Mouse (Mus musculus) hindbrain, embryonic 14.5 days (tissue): ENCODE data around the gene Scn5a. TPM values are rescaled to one million over a fixed set of nuclear protein-coding genes. Genes with fewer than 3 reads are reported as not detected.

Experiments
- ATAC-seq: fragments of 200-750 bp; cut with Nextera tagmentation; 2 replicates; pipeline ENCODE4 v1.8.0; 2017; ENCODE audit warnings: moderate number of reproducible peaks, mild to moderate bottlenecking, moderate TSS enrichment, moderate library complexity; ENCODE audit not compliant: low FRiP score
- DNase-seq: peaks from one replicate; pipeline ENCODE4 v3.0.0-alpha.2; 2015; ENCODE audit warnings: low spot score
- H3K27ac ChIP-seq: fragments of 300-500 bp; sonication (generic); 2 replicates; pipeline ENCODE4 v1.5.1; 2014; ENCODE audit warnings: mild to moderate bottlenecking, moderate library complexity
- H3K27me3 ChIP-seq: fragments of 300-500 bp; sonication (generic); 2 replicates; pipeline ENCODE4 v1.6.1; 2014; ENCODE audit warnings: mild to moderate bottlenecking, low read length, mixed read lengths; ENCODE audit not compliant: control insufficient read depth, insufficient read depth
- H3K36me3 ChIP-seq: fragments of 300-500 bp; sonication (generic); replicated peaks from 2 replicates; pipeline ENCODE4 v1.6.1; 2014; ENCODE audit not compliant: control insufficient read depth, insufficient read depth
- H3K4me1 ChIP-seq: fragments of 300-500 bp; sonication (generic); replicated peaks from 2 replicates; pipeline ENCODE4 v1.6.1; 2014; ENCODE audit warnings: antibody characterized with exemption, low read length, mixed read lengths; ENCODE audit not compliant: control insufficient read depth, insufficient read depth
- H3K4me2 ChIP-seq: fragments of 300-500 bp; sonication (generic); replicated peaks from 2 replicates; pipeline ENCODE4 v1.6.1; 2014; ENCODE audit warnings: mild to moderate bottlenecking, moderate library complexity
- H3K4me3 ChIP-seq: fragments of 300-500 bp; sonication (generic); replicated peaks from 2 replicates; pipeline ENCODE4 v1.5.1; 2014; ENCODE audit warnings: mild to moderate bottlenecking, low read length
- H3K9ac ChIP-seq: fragments of 300-500 bp; sonication (generic); 2 replicates; pipeline ENCODE4 v1.6.1; 2014
- H3K9me3 ChIP-seq: fragments of 300-500 bp; sonication (generic); 2 replicates; pipeline ENCODE4 v1.6.1; 2016; ENCODE audit warnings: low read length; ENCODE audit not compliant: control insufficient read depth
- WGBS: fragments of 180-500 bp; shearing (Covaris S2); extraction: QIAGEN DNeasy Blood & Tissue Kit; methylation state at CpG from one replicate; pipeline ENCODE4 v1.1.7; 2014; 5-methylcytosine and 5-hydroxymethylcytosine counted together
- polyA plus RNA-seq: library from polyadenylated mRNA; unstranded; fragments of >200 nt; fragmentation: Nextera tagmentation; extraction: Ambion mirVana; gene quantifications from 2 replicates; pipeline ENCODE4 v1.2.1, GENCODE M21; 2014

Scn5a gene
- polyA plus RNA-seq, 1 experiment from 2014 or later = 0.12 TPM

GRCm38 (mm10) chr9:119484420-119484819 is 94.4 kb downstream of the Scn5a start:
- ATAC-seq = no peak
- 52% methylated on average over 9 of the region's 9 CpGs for WGBS
- H3K9ac ChIP-seq = no peak overlapping the region

GRCm38 (mm10) chr9:119483554-119484353 is 95.1 kb downstream of the Scn5a start:
- Histone ChIP-seq H3K4me1 (peaks cover 11% of the 10 kb centered on the region; the same call in 1 of the 2 replicates), H3K9me3 (no peaks in the 10 kb centered on the region), H3K36me3 (no peaks in the 10 kb centered on the region), H3K9ac (no peak overlapping the region), H3K27me3 (no peaks in the 10 kb centered on the region), H3K4me3 (no peak overlapping the region), H3K4me2 (no peak overlapping the region), H3K27ac (no peak overlapping the region)
- ATAC-seq (peak; percentile 14; the same call in 1 of the 2 replicates), DNase-seq (no peak)
- WGBS = 40% methylated on average over 23 of the region's 23 CpGs

More at GRCm38 (mm10) chr9:119484420-119484819, 94.4 kb downstream of the Scn5a start:
- H3K36me3 ChIP-seq = no peaks in the 10 kb centered on the region
- H3K27ac ChIP-seq = no peak overlapping the region
- no peaks in the 10 kb centered on the region for H3K27me3 ChIP-seq
- no peak for DNase-seq
- no peak overlapping the region for H3K4me2 ChIP-seq
- no peak overlapping the region for H3K4me3 ChIP-seq
- H3K4me1 ChIP-seq = peaks cover 11% of the 10 kb centered on the region; the same call in 1 of the 2 replicates
- H3K9me3 ChIP-seq = no peaks in the 10 kb centered on the region

GRCm38 (mm10) chr9:119481612-119482011 is 97.2 kb downstream of the Scn5a start:
- Histone ChIP-seq H3K27ac (no peak overlapping the region), H3K9ac (no peak overlapping the region), H3K4me2 (no peak overlapping the region), H3K36me3 (no peaks in the 10 kb centered on the region), H3K9me3 (no peaks in the 10 kb centered on the region), H3K4me1 (peaks cover 11% of the 10 kb centered on the region; the same call in 1 of the 2 replicates), H3K4me3 (no peak overlapping the region), H3K27me3 (no peaks in the 10 kb centered on the region)
- DNase-seq (no peak), ATAC-seq (no peak)
- 90% methylated on average over 4 of the region's 4 CpGs for WGBS

- H3K9ac ChIP-seq = no peak overlapping the region
- no peaks in the 10 kb centered on the region for H3K27me3 ChIP-seq
- no peaks in the 10 kb centered on the region for H3K36me3 ChIP-seq
- H3K4me1 ChIP-seq = peaks cover 10% of the 10 kb centered on the region; the same call in 1 of the 2 replicates
- WGBS = 45% methylated on average over 8 of the region's 8 CpGs
- no peak overlapping the region for H3K27ac ChIP-seq
- no peak overlapping the region for H3K4me2 ChIP-seq
- DNase-seq (no peak), ATAC-seq (no peak)
- H3K9me3 ChIP-seq = no peaks in the 10 kb centered on the region
- H3K4me3 ChIP-seq = no peak overlapping the region
These were observed 99.5 kb downstream of the Scn5a start for GRCm38 (mm10) chr9:119479297-119479696.

GRCm38 (mm10) chr9:119478345-119478744 is 100.5 kb downstream of the Scn5a start:
- H3K9me3 ChIP-seq = no peaks in the 10 kb centered on the region
- H3K4me1 ChIP-seq = peaks cover under 1% of the 10 kb centered on the region; the same call in 1 of the 2 replicates
- peak; percentile 30 for DNase-seq
- no peak overlapping the region for H3K4me2 ChIP-seq
- ATAC-seq = no peak
- H3K4me3 ChIP-seq = no peak overlapping the region
- WGBS = 75% methylated on average over 11 of the region's 11 CpGs
- no peaks in the 10 kb centered on the region for H3K36me3 ChIP-seq
- no peak overlapping the region for H3K27ac ChIP-seq
- H3K9ac ChIP-seq = no peak overlapping the region
- no peaks in the 10 kb centered on the region for H3K27me3 ChIP-seq

- Histone ChIP-seq H3K9ac (no peak overlapping the region), H3K9me3 (no peaks in the 10 kb centered on the region), H3K4me3 (no peak overlapping the region), H3K27me3 (no peaks in the 10 kb centered on the region), H3K27ac (no peak overlapping the region), H3K36me3 (no peaks in the 10 kb centered on the region), H3K4me2 (no peak overlapping the region), H3K4me1 (no peaks in the 10 kb centered on the region)
- ATAC-seq (no peak), DNase-seq (no peak)
- 34% methylated on average over 6 of the region's 6 CpGs for WGBS
These were observed 101.1 kb downstream of the Scn5a start for GRCm38 (mm10) chr9:119477754-119478153.

- no peaks in the 10 kb centered on the region for H3K4me1 ChIP-seq
- no peaks in the 10 kb centered on the region for H3K27me3 ChIP-seq
- H3K9ac ChIP-seq = no peak overlapping the region
- no peak overlapping the region for H3K4me3 ChIP-seq
- WGBS = 63% methylated on average over 15 of the region's 15 CpGs
- H3K9me3 ChIP-seq = no peaks in the 10 kb centered on the region
- no peaks in the 10 kb centered on the region for H3K36me3 ChIP-seq
- no peak overlapping the region for H3K4me2 ChIP-seq
- DNase-seq (no peak), ATAC-seq (no peak)
- H3K27ac ChIP-seq = no peak overlapping the region
These were observed 103.9 kb downstream of the Scn5a start for GRCm38 (mm10) chr9:119474717-119475611.

- 86% methylated on average over 9 of the region's 9 CpGs for WGBS
- Histone ChIP-seq H3K27ac (no peak overlapping the region), H3K27me3 (no peaks in the 10 kb centered on the region), H3K36me3 (no peaks in the 10 kb centered on the region), H3K9ac (no peak overlapping the region), H3K4me3 (no peak overlapping the region), H3K4me2 (no peak overlapping the region), H3K9me3 (no peaks in the 10 kb centered on the region), H3K4me1 (no peaks in the 10 kb centered on the region)
- ATAC-seq (no peak), DNase-seq (no peak)
These were observed 105.1 kb downstream of the Scn5a start for GRCm38 (mm10) chr9:119473608-119474164.

- DNase-seq (no peak), ATAC-seq (no peak)
- H3K4me2 ChIP-seq = no peak overlapping the region
- H3K27me3 ChIP-seq = no peaks in the 10 kb centered on the region
- no peak overlapping the region for H3K27ac ChIP-seq
- no peak overlapping the region for H3K4me3 ChIP-seq
- H3K9me3 ChIP-seq = no peaks in the 10 kb centered on the region
- H3K9ac ChIP-seq = no peak overlapping the region
- 93% methylated on average over 1 of the region's 1 CpGs for WGBS
- 0 out of 2 replicates have a peak, but pooled peaks cover under 1% of the 10 kb centered on the region for H3K36me3 ChIP-seq
- H3K4me1 ChIP-seq = no peaks in the 10 kb centered on the region
These were observed 105.8 kb downstream of the Scn5a start for GRCm38 (mm10) chr9:119473011-119473410.
